Mouse (Mus musculus) left cerebral cortex, adult 9 months (tissue): ENCODE results near the gene Prph2.

Experiments
- DNase-seq, 2 experiments: peaks; one replicate each; pipeline ENCODE4 v3.0.0; 2022; ENCODE audit warnings: low spot score in 2 of 2

Gene Prph2

GRCm38 (mm10) chr17:46963186-46963585 is 52.9 kb downstream of the Prph2 start:
- DNase-seq, result no peak

GRCm38 (mm10) chr17:46966892-46967291 is 56.6 kb downstream of the Prph2 start:
- DNase-seq, result no peak

GRCm38 (mm10) chr17:46972603-46973002 is 62.3 kb downstream of the Prph2 start:
- DNase-seq, result no peak
